Mouse (Mus musculus) heart, embryonic 11.5 days (tissue): ENCODE results near the gene Ckmt1. TPM values are rescaled to one million over a fixed set of nuclear protein-coding genes. Genes with fewer than 3 reads are reported as not detected.
A peak's percentile ranks its signal among the peaks of the same experiment; 100 is the strongest.

Source experiments
- ATAC-seq: fragments of 200-750 bp; cut with Nextera tagmentation; replicated peaks from 2 replicates; pipeline ENCODE4 v1.8.0; 2017; ENCODE audit warnings: moderate library complexity; ENCODE audit not compliant: insufficient number of reproducible peaks, low FRiP score, low TSS enrichment
- H3K27ac ChIP-seq: fragments of 300-500 bp; sonication (generic); 2 replicates; pipeline ENCODE4 v1.5.1; 2014; ENCODE audit warnings: mild to moderate bottlenecking, low read depth, low read length
- H3K27me3 ChIP-seq: fragments of 300-500 bp; sonication (generic); 2 replicates; pipeline ENCODE4 v1.6.1; 2014; ENCODE audit warnings: mild to moderate bottlenecking, low read length, mixed read lengths; ENCODE audit not compliant: control insufficient read depth, insufficient read depth
- H3K36me3 ChIP-seq: fragments of 300-500 bp; sonication (generic); 2 replicates; pipeline ENCODE4 v1.6.1; 2014; ENCODE audit warnings: mild to moderate bottlenecking, low read length, moderate library complexity, mixed read lengths; ENCODE audit not compliant: control insufficient read depth, insufficient read depth
- H3K4me1 ChIP-seq: fragments of 300-500 bp; sonication (generic); 2 replicates; pipeline ENCODE4 v1.6.1; 2014; ENCODE audit warnings: low read length; ENCODE audit not compliant: control insufficient read depth, insufficient read depth
- H3K4me2 ChIP-seq: fragments of 300-500 bp; sonication (generic); 2 replicates; pipeline ENCODE4 v1.6.1; 2014; ENCODE audit warnings: mild to moderate bottlenecking, moderate library complexity
- H3K4me3 ChIP-seq: fragments of 300-500 bp; sonication (generic); 2 replicates; pipeline ENCODE4 v1.5.1; 2014; ENCODE audit warnings: low read depth, low read length
- H3K9ac ChIP-seq: fragments of 300-500 bp; sonication (generic); 2 replicates; pipeline ENCODE4 v1.6.1; 2014; ENCODE audit warnings: mild to moderate bottlenecking, low read depth, low read length, moderate library complexity
- H3K9me3 ChIP-seq: fragments of 300-500 bp; sonication (generic); replicated peaks from 2 replicates; pipeline ENCODE4 v1.6.1; 2016; ENCODE audit warnings: low read length; ENCODE audit not compliant: control insufficient read depth
- WGBS: fragments of 180-500 bp; shearing (Covaris S2); extraction: QIAGEN DNeasy Blood & Tissue Kit; methylation state at CpG from one replicate; pipeline ENCODE4 v1.1.7; 2014; ENCODE audit not compliant: insufficient replicate concordance; 5-methylcytosine and 5-hydroxymethylcytosine counted together
- polyA plus RNA-seq: library from polyadenylated mRNA; unstranded; fragments of >200 nt; fragmentation: Nextera tagmentation; extraction: Ambion mirVana; gene quantifications from 2 replicates; pipeline ENCODE4 v1.2.1, GENCODE M21; 2014

Ckmt1 gene
- 1.3 and 2.5 TPM in 2 replicates for polyA plus RNA-seq

DNA sequence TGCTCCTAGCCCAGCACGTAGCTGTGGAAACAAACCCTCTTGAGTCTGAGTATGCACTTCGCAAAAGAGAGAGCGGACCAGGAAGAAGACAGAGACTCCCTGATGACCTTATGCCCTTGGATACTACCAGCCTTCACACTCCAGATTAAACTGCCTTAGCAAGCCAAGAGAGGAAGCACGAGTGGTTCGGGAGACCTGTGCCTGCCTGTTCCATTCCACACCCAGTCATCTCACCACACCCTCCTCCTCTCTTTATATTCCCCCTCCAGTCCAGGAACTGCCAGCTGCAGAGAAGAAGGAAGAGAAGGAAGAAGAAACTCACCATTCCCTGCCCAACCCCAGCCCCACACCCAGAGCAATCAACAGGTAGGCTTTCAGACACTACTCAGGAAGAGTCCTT is at the start of gene Ckmt1:
Gene Ckmt1, plus strand, starts transcription at position 221 of the 400 bp plus-strand sequence.
- H3K4me3 ChIP-seq, result 0 out of 2 replicates have a peak within 1 kb of the TSS, but pooled peaks have one; percentile 1
- ATAC-seq, result no peak
- peaks cover 14% of the 10 kb centered on the region for H3K4me1 ChIP-seq
- H3K36me3 ChIP-seq, result no peaks in the 10 kb centered on the region
- H3K27me3 ChIP-seq, result peaks cover 25% of the 10 kb centered on the region
- 48% methylated on average over 5 of the region's 5 CpGs for WGBS
- no peak within 1 kb of the TSS for H3K9ac ChIP-seq
- no peak within 1 kb of the TSS for H3K27ac ChIP-seq
- H3K4me2 ChIP-seq, result peak within 1 kb of the TSS; percentile 49
- no peaks in the 10 kb centered on the region for H3K9me3 ChIP-seq

DNA sequence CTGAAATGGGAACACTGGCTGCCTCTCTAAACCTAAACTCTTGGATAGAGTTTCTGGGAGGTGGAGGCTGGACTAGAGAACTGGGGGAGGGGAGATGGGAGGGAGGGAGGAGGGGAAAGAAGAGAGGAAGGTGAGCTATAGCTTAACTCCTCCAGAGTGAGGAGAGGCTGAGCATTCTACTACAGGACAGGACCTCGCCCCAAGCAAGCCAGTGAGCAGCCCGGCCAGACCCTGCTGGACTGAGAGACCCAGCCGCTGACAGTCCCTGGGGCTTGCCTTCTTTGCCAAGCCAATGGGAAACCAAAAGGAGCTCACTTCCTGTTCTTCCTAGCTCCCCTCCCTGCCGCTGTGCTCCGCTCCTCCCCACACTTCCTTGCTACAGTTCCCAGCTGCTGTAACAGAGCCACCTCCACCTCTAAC is 48.5 kb upstream of the Ckmt1 start:
- Histone ChIP-seq H3K9ac (no peak overlapping the region), H3K4me1 (no peaks in the 10 kb centered on the region), H3K27ac (0 out of 2 replicates have a peak overlapping the region, but pooled peaks have one; percentile 35), H3K4me2 (peak overlapping the region; percentile 20), H3K27me3 (peaks cover 6% of the 10 kb centered on the region), H3K4me3 (no peak overlapping the region), H3K9me3 (no peaks in the 10 kb centered on the region), H3K36me3 (no peaks in the 10 kb centered on the region)
- no peak for ATAC-seq
- WGBS, result 11% methylated on average over 5 of the region's 5 CpGs

DNA sequence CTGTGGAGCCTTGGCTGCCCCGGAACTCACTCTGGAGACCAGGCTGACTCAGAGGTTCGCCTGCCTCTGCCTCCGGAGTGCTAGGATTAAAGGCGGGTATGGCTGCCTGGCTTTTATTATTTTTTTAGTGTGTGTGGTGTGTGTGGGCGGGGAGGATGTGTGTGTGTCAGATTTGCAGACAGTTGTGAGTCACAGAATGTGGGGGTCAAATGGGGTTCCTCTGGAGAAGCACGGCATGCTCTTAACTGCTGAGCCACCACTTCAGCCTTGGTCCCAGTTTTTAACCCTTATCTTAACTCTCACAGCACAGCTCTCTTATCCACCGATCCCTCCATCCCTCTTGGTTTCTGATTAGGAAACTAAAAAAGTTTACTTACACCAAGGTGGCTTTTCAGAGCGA is 41.2 kb upstream of the Ckmt1 start:
- no peaks in the 10 kb centered on the region for H3K27me3 ChIP-seq
- H3K4me1 ChIP-seq, result no peaks in the 10 kb centered on the region
- H3K9me3 ChIP-seq, result no peaks in the 10 kb centered on the region
- ATAC-seq, result no peak
- no peaks in the 10 kb centered on the region for H3K36me3 ChIP-seq
- H3K4me3 ChIP-seq, result no peak overlapping the region
- no peak overlapping the region for H3K27ac ChIP-seq
- H3K4me2 ChIP-seq, result no peak overlapping the region
- 53% methylated on average over 8 of the region's 8 CpGs for WGBS
- H3K9ac ChIP-seq, result no peak overlapping the region

DNA sequence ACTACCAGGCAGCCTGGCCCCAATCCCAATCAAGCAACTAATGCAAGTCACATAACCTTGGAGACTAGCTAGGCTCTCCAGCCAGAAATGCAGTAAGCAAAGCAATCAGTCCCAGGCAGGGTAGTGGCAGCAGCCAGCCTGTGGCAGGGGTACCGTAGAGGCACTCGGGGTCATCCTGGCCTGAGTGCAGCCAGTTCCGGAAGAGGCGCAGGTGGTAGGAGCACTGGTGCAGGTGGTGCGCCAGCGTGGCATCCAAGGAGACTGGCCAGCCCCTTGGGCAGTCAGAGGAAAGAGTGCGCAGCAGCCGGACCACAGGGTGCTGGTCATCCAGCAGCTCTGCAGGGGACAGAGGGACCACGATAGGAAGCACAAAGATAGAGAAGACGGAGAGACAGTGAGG is 34.5 kb upstream of the Ckmt1 start:
- WGBS, result 87% methylated on average over 10 of the region's 10 CpGs

DNA sequence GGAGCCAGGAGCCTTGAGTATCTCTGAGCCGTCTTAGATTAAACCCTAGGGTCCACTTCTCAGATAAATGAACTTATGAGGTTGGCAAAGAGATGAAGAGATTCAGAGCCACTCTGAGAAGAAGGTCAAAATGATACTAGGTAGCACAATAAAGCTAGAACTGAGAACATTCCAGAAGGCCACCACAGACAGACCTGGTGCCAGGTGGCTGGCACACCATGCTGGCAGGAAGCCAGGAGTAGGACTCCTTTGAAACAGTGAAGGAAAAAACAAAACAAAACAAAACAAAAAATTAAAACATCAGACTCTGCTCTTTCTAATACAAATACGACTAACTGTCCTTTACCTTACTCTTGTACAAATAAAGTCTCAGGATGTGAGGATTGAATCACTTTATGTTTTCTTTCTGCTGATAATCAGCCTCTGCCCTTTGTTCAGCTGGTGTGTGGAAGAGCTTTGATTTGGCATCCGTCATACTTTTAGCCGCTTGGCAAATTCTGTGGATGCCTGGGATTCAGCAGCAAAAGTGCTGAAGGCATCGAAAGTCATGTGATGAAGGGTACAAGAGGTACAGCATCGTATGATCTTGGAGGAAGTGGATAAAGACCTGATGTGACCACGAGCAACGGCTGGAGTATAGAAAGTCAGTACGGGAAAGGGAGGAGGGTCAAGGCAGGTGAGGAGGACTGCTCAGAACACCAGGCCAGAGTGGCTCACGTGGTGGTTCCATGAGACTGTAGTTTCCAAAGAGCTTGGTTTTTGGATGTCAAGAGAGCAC is 33.6 kb upstream of the Ckmt1 start:
- 73% methylated on average over 10 of the region's 10 CpGs for WGBS

More for the DNA sequence above, 34.5 kb upstream of the Ckmt1 start:
- H3K27ac ChIP-seq, result no peak overlapping the region
- H3K27me3 ChIP-seq, result no peaks in the 10 kb centered on the region
- H3K9me3 ChIP-seq, result no peaks in the 10 kb centered on the region
- no peaks in the 10 kb centered on the region for H3K4me1 ChIP-seq
- no peak for ATAC-seq
- no peak overlapping the region for H3K4me3 ChIP-seq
- no peaks in the 10 kb centered on the region for H3K36me3 ChIP-seq
- no peak overlapping the region for H3K4me2 ChIP-seq
- no peak overlapping the region for H3K9ac ChIP-seq

DNA sequence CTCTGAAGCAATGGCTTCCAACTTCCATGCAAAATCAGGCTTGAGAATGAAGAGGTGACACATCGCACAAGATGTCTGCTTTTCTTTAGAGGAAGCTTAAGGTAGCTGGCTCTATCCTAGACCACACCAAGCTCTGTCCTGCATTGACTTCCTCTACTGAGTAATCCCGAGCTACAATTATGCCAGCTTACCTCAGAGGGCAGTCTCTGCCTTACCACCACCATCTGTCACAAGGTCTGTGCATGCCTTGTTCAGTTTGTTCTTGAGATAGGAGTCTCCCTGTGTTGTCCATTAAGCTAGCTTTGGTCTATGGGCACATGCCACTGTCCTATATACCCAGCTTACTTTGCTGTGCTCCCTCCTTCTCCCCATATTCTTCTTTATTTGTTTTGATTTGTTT is 28.0 kb upstream of the Ckmt1 start:
- H3K27me3 ChIP-seq, result no peaks in the 10 kb centered on the region
- H3K4me1 ChIP-seq, result no peaks in the 10 kb centered on the region
- H3K9me3 ChIP-seq, result no peaks in the 10 kb centered on the region
- no peak overlapping the region for H3K4me2 ChIP-seq
- WGBS, result 85% methylated on average over 2 of the region's 2 CpGs
- H3K9ac ChIP-seq, result no peak overlapping the region
- no peak overlapping the region for H3K4me3 ChIP-seq
- no peaks in the 10 kb centered on the region for H3K36me3 ChIP-seq
- H3K27ac ChIP-seq, result no peak overlapping the region
- ATAC-seq, result no peak

More for the DNA sequence above, 33.6 kb upstream of the Ckmt1 start:
- H3K4me2 ChIP-seq, result no peak overlapping the region
- no peak overlapping the region for H3K4me3 ChIP-seq
- no peaks in the 10 kb centered on the region for H3K4me1 ChIP-seq
- H3K9me3 ChIP-seq, result no peaks in the 10 kb centered on the region
- no peak overlapping the region for H3K27ac ChIP-seq
- no peaks in the 10 kb centered on the region for H3K27me3 ChIP-seq
- ATAC-seq, result no peak
- H3K9ac ChIP-seq, result no peak overlapping the region
- no peaks in the 10 kb centered on the region for H3K36me3 ChIP-seq

DNA sequence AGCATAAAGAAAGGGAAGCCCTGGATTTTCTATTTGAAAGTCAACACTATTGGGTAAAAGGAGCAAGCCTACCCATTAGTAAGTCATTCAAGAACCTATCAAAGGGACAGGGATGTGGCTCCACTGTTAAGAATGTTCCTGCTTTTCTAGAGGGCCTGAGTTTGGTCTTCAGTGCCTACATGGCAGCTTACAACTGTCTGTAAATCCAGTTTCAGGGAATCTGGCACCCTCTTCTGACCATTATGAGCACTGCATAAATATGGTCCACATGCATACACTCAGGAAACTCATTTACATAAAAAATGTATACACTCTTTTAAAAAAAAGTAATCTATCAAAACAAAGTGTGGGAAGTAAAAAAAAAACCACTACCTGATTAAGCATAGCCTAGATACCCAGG is 18.5 kb upstream of the Ckmt1 start:
- Histone ChIP-seq H3K27me3 (no peaks in the 10 kb centered on the region), H3K9ac (no peak overlapping the region), H3K9me3 (no peaks in the 10 kb centered on the region), H3K4me1 (no peaks in the 10 kb centered on the region), H3K4me2 (no peak overlapping the region), H3K4me3 (no peak overlapping the region), H3K27ac (no peak overlapping the region), H3K36me3 (0 out of 2 replicates have a peak, but pooled peaks cover 2% of the 10 kb centered on the region)
- ATAC-seq, result no peak

DNA sequence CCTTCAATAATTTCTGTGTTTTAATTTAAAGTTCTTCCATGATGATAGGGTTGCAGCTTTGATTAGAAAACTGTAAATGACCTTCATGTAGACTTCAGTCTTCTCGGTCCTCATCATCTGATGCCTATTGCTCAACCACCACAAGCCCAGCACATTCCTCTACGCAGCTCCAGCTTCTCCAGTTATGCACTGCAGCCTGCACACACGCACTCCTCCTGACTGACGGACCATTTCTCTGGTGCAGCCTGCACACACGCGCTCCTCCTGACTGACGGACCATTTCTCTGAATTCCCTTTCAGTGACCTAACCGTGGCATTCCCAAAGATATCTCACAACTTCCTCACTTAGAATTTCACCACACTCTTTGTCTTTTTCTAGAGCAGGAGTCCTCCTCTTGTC is 4.4 kb upstream of the Ckmt1 start:
- no peak overlapping the region for H3K4me2 ChIP-seq
- H3K36me3 ChIP-seq, result no peaks in the 10 kb centered on the region
- H3K4me1 ChIP-seq, result peaks cover 10% of the 10 kb centered on the region; the same call in 1 of the 2 replicates
- no peak overlapping the region for H3K4me3 ChIP-seq
- H3K27ac ChIP-seq, result no peak overlapping the region
- H3K9me3 ChIP-seq, result no peaks in the 10 kb centered on the region
- ATAC-seq, result no peak
- 44% methylated on average over 8 of the region's 8 CpGs for WGBS
- H3K9ac ChIP-seq, result no peak overlapping the region
- peaks cover 11% of the 10 kb centered on the region; the same call in 1 of the 2 replicates for H3K27me3 ChIP-seq

DNA sequence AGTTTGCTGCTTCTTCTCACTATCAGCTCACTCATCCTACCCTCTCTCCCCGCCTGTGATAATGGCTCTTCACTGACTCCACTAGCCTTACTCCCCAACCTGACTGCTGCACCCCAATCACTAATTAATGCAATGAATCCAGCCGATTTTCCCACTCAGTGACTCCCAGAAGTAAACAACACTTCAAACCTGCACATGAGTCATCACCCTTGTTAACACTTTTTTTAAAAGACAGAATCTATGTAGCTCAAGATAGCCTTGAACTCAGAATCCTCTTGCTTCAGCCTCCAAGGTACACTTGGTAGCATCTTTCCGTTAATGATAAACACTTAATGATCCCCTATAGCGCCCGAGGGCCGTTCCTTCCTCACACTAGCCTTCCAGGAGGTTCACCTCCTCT is 3.1 kb upstream of the Ckmt1 start:
- 2% methylated on average over 6 of the region's 6 CpGs for WGBS
- H3K9me3 ChIP-seq, result no peaks in the 10 kb centered on the region
- no peaks in the 10 kb centered on the region for H3K36me3 ChIP-seq
- H3K4me2 ChIP-seq, result peak overlapping the region; percentile 88
- H3K4me3 ChIP-seq, result peak overlapping the region; percentile 69
- peaks cover 22% of the 10 kb centered on the region for H3K27me3 ChIP-seq
- peaks cover 14% of the 10 kb centered on the region for H3K4me1 ChIP-seq
- no peak for ATAC-seq
- H3K9ac ChIP-seq, result peak overlapping the region; percentile 74
- H3K27ac ChIP-seq, result no peak overlapping the region
